Mouse (Mus musculus) cerebellum, adult 2 months (tissue): Measurements from ENCODE around the gene Rrp9. TPM values are rescaled to one million over a fixed set of nuclear protein-coding genes. Genes with fewer than 3 reads are reported as not detected.
A peak's percentile ranks its signal among the peaks of the same experiment; 100 is the strongest.

ENCODE experiments used
- DNase-seq, 2 experiments: peaks; one replicate each; pipeline ENCODE4 v3.0.0; 2021
- H3K27ac ChIP-seq: fragments of 200-500 bp; 2 replicates; pipeline ENCODE4 v1.5.1; 2012; ENCODE audit warnings: low read length, control low read depth, inconsistent platforms; ENCODE audit not compliant: insufficient read depth
- H3K27me3 ChIP-seq: fragments of 200-500 bp; 2 replicates; pipeline ENCODE4 v1.6.1; 2012; ENCODE audit warnings: inconsistent platforms, mild to moderate bottlenecking, low read length, moderate library complexity; ENCODE audit not compliant: control insufficient read depth, insufficient read depth
- H3K4me1 ChIP-seq: fragments of 200-500 bp; 2 replicates; pipeline ENCODE4 v1.6.1; 2011; ENCODE audit warnings: low read length; ENCODE audit not compliant: control insufficient read depth, insufficient read depth
- H3K4me3 ChIP-seq: fragments of 200-500 bp; replicated peaks from 2 replicates; pipeline ENCODE3; 2011; ENCODE audit warnings: mild to moderate bottlenecking, low read depth, low read length, control low read depth; ENCODE audit not compliant: insufficient read depth
- CTCF ChIP-seq: fragments of 200-500 bp; IDR thresholded peaks from 2 replicates; pipeline ENCODE4 v1.5.1; 2011; ENCODE audit warnings: low read depth, mild to moderate bottlenecking, control low read depth, low read length, moderate library complexity, borderline replicate concordance; ENCODE audit not compliant: insufficient read depth
- POLR2A ChIP-seq: fragments of 200-500 bp; IDR thresholded peaks from 2 replicates; pipeline ENCODE4 v1.6.1; 2011; ENCODE audit warnings: low read length, control low read depth, borderline replicate concordance; ENCODE audit not compliant: insufficient read depth
- WGBS: fragments of 180-500 bp; shearing (Covaris S2); methylation state at CpG from one replicate; pipeline ENCODE4 v1.1.7; 2018; 5-methylcytosine and 5-hydroxymethylcytosine counted together
- polyA plus RNA-seq: library from polyadenylated mRNA; depleted of rRNA; stranded (reverse); fragments of >200 nt; gene quantifications from 2 replicates; pipeline ENCODE4 v1.2.3, GENCODE M21; 2012

The Rrp9 gene
- polyA plus RNA-seq, 1 experiment, result 42.5 TPM

DNA sequence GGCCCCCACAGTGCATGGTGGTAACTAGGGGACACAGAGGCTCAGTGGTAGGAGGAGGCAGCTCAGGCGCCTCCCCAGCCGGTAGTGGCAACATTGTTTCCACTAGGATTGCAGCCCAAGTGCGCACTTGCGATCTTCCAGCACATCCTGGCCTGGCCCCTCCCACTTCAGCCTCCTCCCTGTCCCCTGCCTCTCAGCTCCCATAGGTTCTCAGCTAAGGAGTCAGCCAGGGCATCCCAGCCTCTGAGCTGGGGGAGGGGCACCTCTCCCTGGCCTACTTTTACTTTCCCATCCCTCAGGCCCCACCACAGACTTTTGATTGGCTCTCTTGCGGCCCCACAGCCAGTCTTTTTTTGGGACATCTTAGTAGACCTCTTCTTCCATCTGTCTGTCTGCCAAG is 3.9 kb upstream of the Rrp9 start:
- 63% methylated on average over 5 of the region's 5 CpGs for WGBS
- Histone ChIP-seq H3K4me3 (no peak overlapping the region), H3K27me3 (no peaks in the 10 kb centered on the region), H3K4me1 (peaks cover 20% of the 10 kb centered on the region), H3K27ac (no peak overlapping the region)
- no peak for TF ChIP-seq POLR2A
- TF ChIP-seq CTCF, result no peak
- DNase-seq, result peak; percentile 32 to 55

DNA sequence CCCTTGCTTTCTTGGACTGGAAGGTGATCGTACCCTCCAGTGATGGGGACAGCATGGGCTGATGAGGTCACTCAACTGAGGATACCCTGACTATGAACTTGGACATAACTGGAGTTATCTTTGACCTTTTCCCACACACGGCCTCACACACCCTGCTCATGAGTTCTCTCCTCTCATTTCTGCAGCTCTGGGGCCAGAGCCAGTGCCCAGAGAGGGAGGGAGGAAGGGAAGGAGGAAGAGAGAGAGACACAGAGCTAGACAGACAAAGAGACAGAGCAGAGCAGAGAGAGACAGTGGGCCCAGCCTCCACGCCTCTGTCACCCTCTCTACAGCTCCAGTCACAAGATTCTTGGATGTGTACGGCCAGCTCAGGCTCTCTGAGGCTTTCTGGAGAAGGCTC is 3.4 kb upstream of the Rrp9 start:
- Histone ChIP-seq H3K4me1 (peaks cover 20% of the 10 kb centered on the region), H3K27me3 (no peaks in the 10 kb centered on the region), H3K27ac (peak overlapping the region; percentile 35; the same call in 1 of the 2 replicates), H3K4me3 (no peak overlapping the region)
- TF ChIP-seq POLR2A (no peak), CTCF (no peak)
- DNase-seq, result peak; percentile 21 to 24
- WGBS, result 79% methylated on average over 4 of the region's 4 CpGs

DNA sequence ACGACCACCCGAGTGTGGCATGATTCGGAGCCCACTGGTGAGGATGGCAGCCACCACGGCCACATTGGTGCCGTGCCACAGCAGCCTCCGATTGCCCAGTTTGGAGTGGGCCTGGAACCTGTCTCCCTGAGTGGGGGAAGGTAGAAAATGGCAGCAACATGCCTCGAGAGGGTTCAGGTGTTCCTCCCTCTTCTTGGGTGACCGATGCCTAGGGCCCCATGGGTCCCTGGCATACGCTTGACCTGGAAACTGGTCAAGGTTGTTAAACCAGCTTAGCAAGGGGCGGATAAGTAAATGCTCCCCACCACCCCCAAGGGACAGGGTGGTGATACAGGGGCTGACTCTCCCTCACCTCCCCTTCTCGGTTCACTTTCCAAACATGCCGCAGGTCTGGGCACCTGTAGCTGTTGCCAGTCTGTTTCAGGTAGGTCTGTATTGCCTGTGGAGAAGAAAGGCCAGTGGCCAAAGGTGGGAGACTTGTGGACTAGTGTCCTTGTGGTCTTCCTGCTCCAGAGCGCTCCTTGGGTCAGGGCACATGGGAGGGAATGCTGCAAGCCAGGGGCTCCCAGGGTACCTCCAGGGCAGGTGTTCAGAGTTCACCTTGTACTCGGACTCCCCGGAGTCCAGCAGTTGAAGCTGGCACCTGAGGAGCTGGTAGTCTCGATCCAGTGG is 2.5 kb upstream of the Rrp9 start:
- peaks cover 16% of the 10 kb centered on the region for H3K4me1 ChIP-seq
- TF ChIP-seq POLR2A (no peak), CTCF (no peak)
- no peak overlapping the region for H3K27ac ChIP-seq
- DNase-seq, result peak; percentile 30 to 33
- H3K27me3 ChIP-seq, result no peaks in the 10 kb centered on the region
- H3K4me3 ChIP-seq, result no peak overlapping the region
- WGBS, result 66% methylated on average over 16 of the region's 16 CpGs

DNA sequence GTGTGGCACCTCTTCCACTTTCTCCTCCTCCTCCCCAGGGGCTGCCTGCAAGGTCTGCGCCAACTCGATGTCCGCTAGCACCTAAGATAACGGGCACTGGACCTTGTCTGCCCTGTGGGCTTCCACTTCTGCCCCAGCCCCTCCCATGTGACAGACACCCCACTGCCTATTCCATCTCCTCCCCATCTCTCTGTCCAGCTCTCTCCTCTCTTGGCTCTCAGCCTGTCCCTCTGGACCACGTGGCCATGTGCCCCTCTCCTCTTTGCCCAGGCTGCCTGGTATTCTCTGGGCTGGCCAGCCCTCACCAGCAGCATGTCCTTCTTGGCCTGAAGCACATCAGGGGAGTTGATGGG is 2.0 kb upstream of the Rrp9 start:
- peak in 1 of 2 experiments; percentile 45 for DNase-seq
- Histone ChIP-seq H3K4me3 (no peak overlapping the region), H3K4me1 (peaks cover 16% of the 10 kb centered on the region), H3K27ac (no peak overlapping the region), H3K27me3 (no peaks in the 10 kb centered on the region)
- WGBS, result 52% methylated on average over 5 of the region's 5 CpGs
- TF ChIP-seq POLR2A (no peak), CTCF (no peak)

DNA sequence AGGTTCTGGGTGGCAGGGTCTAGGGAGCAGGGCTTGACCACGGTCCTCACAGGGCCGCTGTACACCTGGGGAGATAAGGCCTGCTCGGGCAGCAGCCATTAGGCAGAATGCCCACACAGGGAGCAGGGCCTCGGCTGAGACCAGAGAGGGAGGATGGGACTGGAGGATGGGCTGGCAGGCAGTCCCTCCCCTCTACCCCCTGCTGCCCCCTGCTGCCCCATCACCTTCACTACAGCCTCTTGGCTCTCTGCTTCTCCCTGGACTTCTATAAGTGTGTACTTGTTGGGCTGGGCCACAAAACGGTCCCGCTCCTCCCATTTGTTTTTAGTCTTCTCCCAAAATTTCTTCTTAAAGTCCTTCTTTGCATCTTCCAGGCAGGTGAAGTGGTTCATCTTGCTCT is 1.3 kb upstream of the Rrp9 start:
- peaks cover 18% of the 10 kb centered on the region for H3K4me1 ChIP-seq
- H3K27ac ChIP-seq, result no peak overlapping the region
- no peaks in the 10 kb centered on the region for H3K27me3 ChIP-seq
- WGBS, result 13% methylated on average over 6 of the region's 6 CpGs
- no peak overlapping the region for H3K4me3 ChIP-seq
- peak; percentile 79 to 81 for DNase-seq
- TF ChIP-seq CTCF, result peak; percentile 68
- TF ChIP-seq POLR2A, result 0 out of 2 replicates have a peak, but pooled peaks have one; percentile 24

DNA sequence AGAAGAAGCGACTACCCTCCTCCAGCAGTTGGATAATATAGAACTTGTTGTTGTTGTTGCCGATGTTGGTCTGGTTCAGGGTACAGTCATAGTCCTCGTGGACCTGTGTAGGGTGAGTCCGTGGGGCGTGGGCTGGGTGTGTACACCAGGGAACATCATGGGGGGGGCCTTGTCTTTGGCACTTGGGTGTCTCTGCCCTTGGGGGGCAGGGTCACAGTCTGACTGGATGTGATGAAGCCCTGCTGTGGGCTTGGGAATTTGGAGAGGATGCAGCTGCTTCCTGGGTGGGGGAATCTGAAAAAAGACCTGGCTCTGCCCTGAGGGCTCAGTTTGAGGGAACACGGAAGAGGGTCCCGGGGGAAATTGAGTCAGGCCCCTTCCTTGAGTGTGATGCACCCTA is 717 bp upstream of the Rrp9 start:
- TF ChIP-seq CTCF, result no peak

DNA sequence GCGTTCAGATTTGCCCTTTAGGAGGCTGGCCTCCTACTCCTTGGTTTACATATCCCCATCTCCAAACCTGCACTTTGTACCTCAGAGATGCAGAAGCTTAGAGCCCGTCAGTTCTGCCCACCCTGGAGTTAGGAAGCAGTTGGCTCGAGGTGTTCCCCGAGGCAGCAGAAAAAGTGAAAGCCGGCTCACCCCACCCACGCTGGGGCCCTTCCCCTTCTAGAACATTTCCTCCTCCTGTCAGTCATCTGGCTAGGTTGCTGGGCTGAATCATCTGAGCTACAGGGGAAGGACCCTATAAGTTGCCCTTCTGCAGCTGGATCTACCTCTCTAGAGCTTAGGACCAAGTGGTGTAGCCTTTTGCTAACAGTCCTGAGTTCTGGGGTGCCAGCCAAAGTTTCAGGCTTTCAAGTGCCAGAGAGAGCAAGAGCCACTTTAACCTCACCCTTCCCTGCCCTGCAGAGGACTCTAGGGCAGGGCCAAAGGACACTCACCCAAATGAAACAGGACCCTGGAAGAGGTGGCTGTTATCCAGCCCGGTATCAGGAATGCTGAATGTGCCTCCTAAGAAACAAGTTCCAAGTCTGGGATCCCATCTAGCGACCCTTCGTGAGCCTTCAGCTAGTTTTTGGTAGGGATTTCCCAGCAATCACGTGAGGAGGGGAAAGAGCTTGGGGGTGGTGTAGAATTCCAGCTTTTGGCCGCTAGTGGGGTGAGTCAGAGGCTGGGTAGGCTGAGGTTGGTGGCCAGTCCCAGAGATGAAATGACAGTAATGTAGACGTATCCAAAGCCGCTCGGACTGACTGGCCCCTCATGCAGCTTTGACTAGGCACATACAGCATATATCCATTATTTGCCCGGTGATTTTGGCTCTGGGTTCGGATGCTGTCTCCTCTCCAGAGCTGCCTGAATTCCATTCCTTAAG is 500 bp downstream of the Rrp9 start:
- H3K4me1 ChIP-seq, result peaks cover 23% of the 10 kb centered on the region
- TF ChIP-seq POLR2A (no peak), CTCF (no peak)
- H3K27ac ChIP-seq, result peak overlapping the region; percentile 41
- DNase-seq, result no peak
- peak overlapping the region; percentile 43 for H3K4me3 ChIP-seq
- no peaks in the 10 kb centered on the region for H3K27me3 ChIP-seq
- WGBS, result 27% methylated on average over 16 of the region's 16 CpGs

More for the DNA sequence above, 717 bp upstream of the Rrp9 start:
- WGBS, result 70% methylated on average over 7 of the region's 7 CpGs
- H3K27ac ChIP-seq, result no peak overlapping the region
- H3K4me3 ChIP-seq, result no peak overlapping the region
- DNase-seq, result peak in 1 of 2 experiments; percentile 27
- H3K27me3 ChIP-seq, result no peaks in the 10 kb centered on the region
- peaks cover 23% of the 10 kb centered on the region for H3K4me1 ChIP-seq
